Mouse (Mus musculus) hindbrain, embryonic 11.5 days (tissue): ENCODE results near the gene Hddc3. TPM values are rescaled to one million over a fixed set of nuclear protein-coding genes. Genes with fewer than 3 reads are reported as not detected.

ENCODE experiments used
- ATAC-seq: fragments of 200-750 bp; cut with Nextera tagmentation; 2 replicates; pipeline ENCODE4 v1.8.0; 2017; ENCODE audit warnings: mild to moderate bottlenecking, moderate TSS enrichment, moderate library complexity; ENCODE audit not compliant: low FRiP score
- DNase-seq: peaks from one replicate; pipeline ENCODE4 v3.0.0-alpha.2; 2015; ENCODE audit warnings: low spot score
- H3K27ac ChIP-seq: fragments of 300-500 bp; sonication (generic); 2 replicates; pipeline ENCODE4 v1.5.1; 2014; ENCODE audit warnings: mild to moderate bottlenecking, low read depth, low read length
- H3K27me3 ChIP-seq: fragments of 300-500 bp; sonication (generic); 2 replicates; pipeline ENCODE4 v1.6.1; 2014; ENCODE audit warnings: mild to moderate bottlenecking, low read length, moderate library complexity, mixed read lengths; ENCODE audit not compliant: control insufficient read depth, insufficient read depth
- H3K36me3 ChIP-seq: fragments of 300-500 bp; sonication (generic); 2 replicates; pipeline ENCODE4 v1.6.1; 2014; ENCODE audit warnings: mild to moderate bottlenecking, low read length, moderate library complexity, mixed read lengths; ENCODE audit not compliant: control insufficient read depth, insufficient read depth
- H3K4me1 ChIP-seq: fragments of 300-500 bp; sonication (generic); replicated peaks from 2 replicates; pipeline ENCODE4 v1.6.1; 2014; ENCODE audit warnings: low read length, mixed read lengths; ENCODE audit not compliant: control insufficient read depth, insufficient read depth
- H3K4me2 ChIP-seq: fragments of 300-500 bp; sonication (generic); replicated peaks from 2 replicates; pipeline ENCODE4 v1.6.1; 2014; ENCODE audit warnings: mild to moderate bottlenecking, low read depth, low read length
- H3K4me3 ChIP-seq: fragments of 300-500 bp; sonication (generic); 2 replicates; pipeline ENCODE4 v1.5.1; 2014; ENCODE audit warnings: low read depth, low read length
- H3K9ac ChIP-seq: fragments of 300-500 bp; sonication (generic); 2 replicates; pipeline ENCODE4 v1.6.1; 2014; ENCODE audit warnings: low read depth, low read length
- H3K9me3 ChIP-seq: fragments of 300-500 bp; sonication (generic); 2 replicates; pipeline ENCODE4 v1.6.1; 2016; ENCODE audit warnings: low read length; ENCODE audit not compliant: control insufficient read depth
- WGBS: fragments of 180-500 bp; shearing (Covaris S2); extraction: QIAGEN DNeasy Blood & Tissue Kit; methylation state at CpG from one replicate; pipeline ENCODE4 v1.1.7; 2014; 5-methylcytosine and 5-hydroxymethylcytosine counted together
- polyA plus RNA-seq: library from polyadenylated mRNA; unstranded; fragments of >200 nt; fragmentation: Nextera tagmentation; extraction: Ambion mirVana; gene quantifications from 2 replicates; pipeline ENCODE4 v1.2.1, GENCODE M21; 2014

The Hddc3 gene
- polyA plus RNA-seq, 1 experiment from 2014 or later, result 18.4 TPM

DNA sequence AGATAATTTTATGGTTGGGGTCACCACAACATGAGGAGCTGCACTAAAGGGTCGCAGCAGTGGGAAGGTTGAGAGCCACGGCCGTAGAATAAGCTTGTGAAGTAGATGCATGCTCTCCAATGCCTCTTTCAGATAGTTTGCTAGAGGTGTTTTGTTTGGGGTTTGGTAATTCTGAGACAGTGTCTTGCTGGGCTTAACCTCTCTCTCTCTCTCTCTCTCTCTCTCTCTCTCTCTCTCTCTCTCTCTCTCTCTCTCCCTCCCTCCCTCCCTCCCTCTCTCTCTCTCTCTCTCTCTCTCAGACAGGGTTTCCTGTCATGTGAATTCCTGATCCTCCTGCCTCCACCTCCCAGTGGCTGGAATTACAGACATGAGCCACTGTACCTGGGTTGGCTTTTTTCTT lies 31.8 kb downstream of the Hddc3 start:
- ATAC-seq, result no peak
- Histone ChIP-seq H3K36me3 (no peaks in the 10 kb centered on the region), H3K4me2 (no peak overlapping the region), H3K9ac (no peak overlapping the region), H3K27ac (no peak overlapping the region), H3K4me1 (no peaks in the 10 kb centered on the region), H3K9me3 (no peaks in the 10 kb centered on the region), H3K27me3 (no peaks in the 10 kb centered on the region), H3K4me3 (no peak overlapping the region)
- 97% methylated on average over 3 of the region's 3 CpGs for WGBS
- DNase-seq, result no peak

DNA sequence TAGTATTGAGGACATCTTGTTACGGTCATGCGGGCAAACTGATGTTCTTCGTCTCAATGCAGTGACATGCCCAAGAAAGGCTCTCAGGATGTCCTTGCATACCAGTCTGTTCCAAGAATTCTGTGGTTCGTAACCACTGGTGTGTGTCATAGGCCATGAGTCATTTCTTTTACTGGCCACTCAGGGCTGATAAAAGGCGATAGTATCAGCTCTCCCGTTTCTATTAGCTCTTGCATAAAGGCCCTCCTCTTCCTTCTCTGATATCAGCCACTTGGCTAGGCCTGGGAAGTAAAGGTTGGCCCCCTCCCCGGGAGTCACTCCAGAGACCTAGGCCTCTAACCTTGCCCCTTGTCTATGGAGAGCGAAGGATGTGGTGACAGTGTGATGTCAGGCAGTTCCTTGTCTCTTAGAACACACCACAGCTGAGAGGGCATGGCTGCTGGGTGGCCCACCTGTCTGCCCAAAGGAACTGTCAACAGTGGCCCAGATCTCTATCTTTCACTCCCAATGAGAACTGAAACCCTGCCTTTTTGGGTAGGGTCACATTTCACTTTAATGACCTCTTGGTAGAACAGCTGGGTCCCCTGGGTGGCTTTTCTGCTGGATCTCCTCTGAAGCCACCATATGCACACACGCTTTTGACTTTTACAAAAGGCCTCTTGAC lies 32.6 kb downstream of the Hddc3 start:
- DNase-seq, result no peak
- Histone ChIP-seq H3K4me1 (no peaks in the 10 kb centered on the region), H3K4me2 (no peak overlapping the region), H3K27ac (no peak overlapping the region), H3K9ac (no peak overlapping the region), H3K36me3 (no peaks in the 10 kb centered on the region), H3K27me3 (no peaks in the 10 kb centered on the region), H3K9me3 (no peaks in the 10 kb centered on the region), H3K4me3 (no peak overlapping the region)
- WGBS, result 84% methylated on average over 9 of the region's 9 CpGs
- no peak for ATAC-seq

DNA sequence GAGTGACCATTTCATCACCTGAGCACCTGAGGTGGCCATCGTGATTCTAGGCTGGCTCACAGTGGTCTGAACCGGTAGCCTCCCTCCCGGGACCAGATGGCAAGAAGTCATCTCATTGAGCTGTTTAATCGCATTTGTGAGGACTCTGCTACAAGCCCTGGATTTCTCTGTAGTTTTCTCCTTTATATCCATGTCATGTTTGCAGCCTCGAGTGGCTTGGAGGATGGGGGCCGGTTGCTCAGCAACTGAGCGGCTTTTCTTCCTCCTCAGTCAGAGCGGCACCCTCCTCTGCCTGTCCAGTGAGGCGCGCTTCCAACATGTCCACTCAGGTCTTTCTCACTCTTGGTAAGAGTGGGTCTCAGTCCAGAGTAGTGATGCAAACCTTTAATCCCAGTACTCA lies 33.3 kb downstream of the Hddc3 start:
- no peaks in the 10 kb centered on the region for H3K27me3 ChIP-seq

GRCm38 (mm10) chr7:80377471-80377870 lies 34.6 kb downstream of the Hddc3 start:
- Histone ChIP-seq H3K27ac (no peak overlapping the region), H3K9ac (no peak overlapping the region), H3K4me3 (no peak overlapping the region), H3K4me1 (no peaks in the 10 kb centered on the region), H3K27me3 (no peaks in the 10 kb centered on the region), H3K36me3 (no peaks in the 10 kb centered on the region), H3K9me3 (no peaks in the 10 kb centered on the region), H3K4me2 (no peak overlapping the region)
- 33% methylated on average over 6 of the region's 6 CpGs for WGBS
- no peak for ATAC-seq
- DNase-seq, result peak; percentile 82

More for the DNA sequence above, 33.3 kb downstream of the Hddc3 start:
- H3K9ac ChIP-seq, result no peak overlapping the region
- no peaks in the 10 kb centered on the region for H3K36me3 ChIP-seq
- ATAC-seq (no peak), DNase-seq (no peak)
- 68% methylated on average over 10 of the region's 10 CpGs for WGBS
- no peak overlapping the region for H3K27ac ChIP-seq
- no peaks in the 10 kb centered on the region for H3K9me3 ChIP-seq
- H3K4me1 ChIP-seq, result no peaks in the 10 kb centered on the region
- no peak overlapping the region for H3K4me2 ChIP-seq
- no peak overlapping the region for H3K4me3 ChIP-seq

- H3K9me3 ChIP-seq, result no peaks in the 10 kb centered on the region
- H3K4me2 ChIP-seq, result no peak overlapping the region
- H3K4me3 ChIP-seq, result no peak overlapping the region
- H3K9ac ChIP-seq, result no peak overlapping the region
- ATAC-seq (no peak), DNase-seq (peak; percentile 45)
- H3K36me3 ChIP-seq, result no peaks in the 10 kb centered on the region
- H3K4me1 ChIP-seq, result no peaks in the 10 kb centered on the region
- WGBS, result 58% methylated on average over 13 of the region's 13 CpGs
- peaks cover 2% of the 10 kb centered on the region; the same call in 1 of the 2 replicates for H3K27me3 ChIP-seq
- no peak overlapping the region for H3K27ac ChIP-seq
Measured at GRCm38 (mm10) chr7:80379531-80379930, 36.6 kb downstream of the Hddc3 start.

DNA sequence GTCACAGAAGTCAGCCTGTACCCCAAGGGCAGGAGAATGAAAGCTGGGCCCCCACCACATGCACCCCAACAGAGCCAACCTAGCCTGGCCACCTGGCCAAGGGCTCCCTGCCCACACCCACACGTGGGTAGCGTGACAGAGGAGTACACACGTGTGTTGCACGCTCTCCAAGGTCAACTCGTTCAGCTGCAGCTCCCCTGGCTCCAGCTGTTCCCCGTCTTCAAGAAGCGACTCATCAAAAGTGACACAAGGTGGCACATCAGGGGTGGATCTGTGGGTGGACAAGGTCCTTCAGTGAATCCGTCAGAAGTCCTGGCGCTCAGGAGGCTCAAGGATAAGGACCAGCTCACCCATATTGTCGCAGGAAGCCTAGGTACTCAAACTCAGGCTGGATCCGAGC lies 40.0 kb downstream of the Hddc3 start:
- Histone ChIP-seq H3K27me3 (peaks cover 2% of the 10 kb centered on the region; the same call in 1 of the 2 replicates), H3K4me3 (no peak overlapping the region), H3K4me2 (no peak overlapping the region), H3K27ac (no peak overlapping the region), H3K4me1 (peaks cover 11% of the 10 kb centered on the region), H3K9ac (no peak overlapping the region), H3K9me3 (no peaks in the 10 kb centered on the region), H3K36me3 (no peaks in the 10 kb centered on the region)
- no peak for ATAC-seq
- DNase-seq, result no peak
- WGBS, result 74% methylated on average over 11 of the region's 11 CpGs

GRCm38 (mm10) chr7:80386235-80386930 lies 43.5 kb downstream of the Hddc3 start:
- ATAC-seq (peak; percentile 63), DNase-seq (peak; percentile 97)
- Histone ChIP-seq H3K9me3 (no peaks in the 10 kb centered on the region), H3K9ac (peak overlapping the region; percentile 39; the same call in 1 of the 2 replicates), H3K4me1 (peaks cover 15% of the 10 kb centered on the region), H3K4me2 (peak overlapping the region; percentile 29), H3K36me3 (no peaks in the 10 kb centered on the region), H3K4me3 (peak overlapping the region; percentile 2; the same call in 1 of the 2 replicates), H3K27me3 (peaks cover 2% of the 10 kb centered on the region; the same call in 1 of the 2 replicates), H3K27ac (no peak overlapping the region)
- 33% methylated on average over 18 of the region's 18 CpGs for whole genome bisulfite sequencing

- peak overlapping the region; percentile 48; the same call in 1 of the 2 replicates for H3K27ac ChIP-seq
- ATAC-seq (no peak; the same call in 1 of the 2 replicates), DNase-seq (peak; percentile 47)
- no peaks in the 10 kb centered on the region for H3K36me3 ChIP-seq
- WGBS, result 20% methylated on average over 17 of the region's 17 CpGs
- H3K9ac ChIP-seq, result peak overlapping the region; percentile 51
- peaks cover 15% of the 10 kb centered on the region for H3K4me1 ChIP-seq
- peak overlapping the region; percentile 41 for H3K4me2 ChIP-seq
- H3K4me3 ChIP-seq, result peak overlapping the region; percentile 21
- H3K27me3 ChIP-seq, result peaks cover 2% of the 10 kb centered on the region; the same call in 1 of the 2 replicates
- no peaks in the 10 kb centered on the region for H3K9me3 ChIP-seq
Measured at GRCm38 (mm10) chr7:80387033-80387632, 44.2 kb downstream of the Hddc3 start.
